In genomic region chr10:60668591-60668990, GRCm38 (mm10) we compare ENCODE assay signal across 18 mouse cellular contexts. TPM values are rescaled to one million over a fixed set of nuclear protein-coding genes. Genes with fewer than 3 reads are reported as not detected.
"Had no signal": no experiment of that assay in that cellular context is flagged by ENCODE, and none has a peak within 500 bp of the region (broad histone marks: within the 10 kb centered on the region; RNA-seq: fewer than 3 reads in every experiment).

No protein-coding gene starts in this region.

- H3K9ac ChIP-seq: liver, embryonic 13.5 days; lung, embryonic 15.5 days; midbrain, embryonic 12.5 days; midbrain, embryonic 15.5 days; neural tube, embryonic 13.5 days had no signal

- H3K27ac ChIP-seq: liver, embryonic 13.5 days; lung, embryonic 15.5 days; midbrain, embryonic 12.5 days; midbrain, embryonic 15.5 days; neural tube, embryonic 13.5 days had no signal

- DNase-seq: kidney, adult 18-20 months; kidney, adult 9 months; kidney, postnatal 14 days; kidney, postnatal 4 days; liver, embryonic 13.5 days; lung, postnatal 10 days; lung, postnatal 36 days; retina, postnatal 1 day; right cerebral cortex, postnatal 25 days; spleen, adult 18-20 months; thymus, adult 18-20 months; thymus, postnatal 36 days had no signal

- ATAC-seq: midbrain, embryonic 15.5 days had no signal

- H3K4me3 ChIP-seq: liver, embryonic 13.5 days; lung, embryonic 15.5 days; midbrain, embryonic 12.5 days; midbrain, embryonic 15.5 days; myocyte; neural tube, embryonic 13.5 days had no signal

- H3K4me2 ChIP-seq: liver, embryonic 13.5 days; lung, embryonic 15.5 days; midbrain, embryonic 12.5 days; midbrain, embryonic 15.5 days; neural tube, embryonic 13.5 days had no signal

- H3K27me3 ChIP-seq: liver, embryonic 13.5 days; lung, embryonic 15.5 days; midbrain, embryonic 12.5 days; midbrain, embryonic 15.5 days; neural tube, embryonic 13.5 days had no signal

- H3K36me3 ChIP-seq: liver, embryonic 13.5 days; lung, embryonic 15.5 days; midbrain, embryonic 12.5 days; midbrain, embryonic 15.5 days; neural tube, embryonic 13.5 days had no signal

- H3K4me1 ChIP-seq: liver, embryonic 13.5 days; lung, embryonic 15.5 days; midbrain, embryonic 12.5 days; midbrain, embryonic 15.5 days; neural tube, embryonic 13.5 days had no signal

- H3K9me3 ChIP-seq: liver, embryonic 13.5 days; lung, embryonic 15.5 days; midbrain, embryonic 12.5 days; midbrain, embryonic 15.5 days; neural tube, embryonic 13.5 days had no signal

RNA-seq across cellular contexts. Expression of gene Cdh23, which starts 27.7 kb away (rescaled TPM):
- total RNA-seq: liver, adult 2 months had no signal
- polyA plus RNA-seq: liver, adult 2 months had no signal
